Mouse (Mus musculus) C2C12 (cell line): ENCODE data around the gene Arhgap33. TPM values are rescaled to one million over a fixed set of nuclear protein-coding genes. Genes with fewer than 3 reads are reported as not detected.

Experiments used
- H3K27me3 ChIP-seq: one replicate; pipeline ENCODE4 v1.6.1; 2011; ENCODE audit not compliant: control insufficient read depth, insufficient read depth, insufficient read length
- H3K36me3 ChIP-seq: one replicate; pipeline ENCODE4 v1.6.1; 2011; ENCODE audit not compliant: control insufficient read depth, insufficient read depth
- H3K4me3 ChIP-seq: one replicate; pipeline ENCODE4 v1.5.1; 2011; ENCODE audit warnings: mild to moderate bottlenecking, control low read depth; ENCODE audit not compliant: poor library complexity, insufficient read depth, severe bottlenecking
- H3K79me2 ChIP-seq: one replicate; pipeline ENCODE4 v1.6.1; 2011; ENCODE audit not compliant: control insufficient read depth, insufficient read depth
- H3K79me3 ChIP-seq: one replicate; pipeline ENCODE4 v1.6.1; 2011; ENCODE audit warnings: low read depth, control low read depth
- H3ac ChIP-seq: one replicate; pipeline ENCODE3; 2011; ENCODE audit warnings: low read depth; ENCODE audit not compliant: control insufficient read depth, insufficient read length
- CEBPB ChIP-seq: IDR thresholded peaks from one replicate; pipeline ENCODE4 v1.6.1; 2011; ENCODE audit warnings: low read depth, mild to moderate bottlenecking, control low read depth, moderate library complexity
- CTCF ChIP-seq: IDR thresholded peaks from one replicate; pipeline ENCODE4 v1.5.1; 2011; ENCODE audit not compliant: control insufficient read depth, insufficient read depth, insufficient read length
- FOSL1 ChIP-seq: IDR thresholded peaks from one replicate; pipeline ENCODE4 v1.8.0; 2011; ENCODE audit warnings: mild to moderate bottlenecking, low read length; ENCODE audit not compliant: poor library complexity, insufficient read depth, severe bottlenecking
- MAX ChIP-seq: IDR thresholded peaks from one replicate; pipeline ENCODE4 v1.6.1; 2011; ENCODE audit warnings: mild to moderate bottlenecking, control low read depth
- MYOD1 ChIP-seq: IDR thresholded peaks from one replicate; pipeline ENCODE4 v1.6.1; 2011; ENCODE audit warnings: low read depth; ENCODE audit not compliant: control insufficient read depth, insufficient read length
- MYOG ChIP-seq: IDR thresholded peaks from one replicate; pipeline ENCODE4 v1.6.1; 2011; ENCODE audit not compliant: control insufficient read depth, insufficient read length; ENCODE audit errors: extremely low read depth
- USF1 ChIP-seq: IDR thresholded peaks from one replicate; pipeline ENCODE4 v1.6.1; 2011; ENCODE audit warnings: low read depth, mild to moderate bottlenecking, control low read depth, moderate library complexity
- polyA plus RNA-seq: library from polyadenylated mRNA; unstranded; fragments of >200 nt; fragmentation: generic; extraction: Trizol; gene quantifications from one replicate; pipeline ENCODE4 v1.2.1, GENCODE M21; 2012; ENCODE audit warnings: missing spikeins

The Arhgap33 gene
- polyA plus RNA-seq, 1 experiment: 2.4 TPM

DNA sequence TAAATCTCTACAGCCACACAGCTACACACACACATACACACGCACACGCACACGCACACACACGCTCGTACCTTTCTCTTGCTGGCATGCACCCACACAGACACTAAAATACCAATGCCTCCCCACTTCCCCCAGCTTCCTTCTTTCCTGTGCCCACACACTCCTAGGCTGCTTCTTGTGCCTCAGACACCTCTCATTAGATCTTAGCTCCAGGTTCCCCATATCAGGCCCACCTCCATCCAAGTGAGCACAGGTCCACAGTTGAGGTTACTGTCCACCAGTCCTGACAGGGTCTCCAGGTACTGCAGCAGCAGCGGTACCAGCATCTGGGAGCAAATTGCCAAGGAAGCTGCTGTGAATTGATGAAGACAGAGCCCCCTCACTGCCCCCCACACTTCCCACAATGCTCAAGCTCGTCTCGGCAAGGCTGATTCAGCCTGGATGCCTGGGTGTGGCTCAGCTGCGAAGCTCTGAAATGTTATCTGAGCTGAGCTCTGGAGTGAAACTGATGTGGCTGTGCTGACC, 3.5 kb downstream of the Arhgap33 start:
- H3K79me3 ChIP-seq: no peaks in the 10 kb centered on the region
- no peaks in the 10 kb centered on the region for H3K27me3 ChIP-seq
- no peaks in the 10 kb centered on the region for H3K79me2 ChIP-seq
- H3K4me3 ChIP-seq: no peak overlapping the region
- TF ChIP-seq MAX (no peak), CEBPB (no peak)
- no peaks in the 10 kb centered on the region for H3K36me3 ChIP-seq
- H3ac ChIP-seq: no peak overlapping the region

DNA sequence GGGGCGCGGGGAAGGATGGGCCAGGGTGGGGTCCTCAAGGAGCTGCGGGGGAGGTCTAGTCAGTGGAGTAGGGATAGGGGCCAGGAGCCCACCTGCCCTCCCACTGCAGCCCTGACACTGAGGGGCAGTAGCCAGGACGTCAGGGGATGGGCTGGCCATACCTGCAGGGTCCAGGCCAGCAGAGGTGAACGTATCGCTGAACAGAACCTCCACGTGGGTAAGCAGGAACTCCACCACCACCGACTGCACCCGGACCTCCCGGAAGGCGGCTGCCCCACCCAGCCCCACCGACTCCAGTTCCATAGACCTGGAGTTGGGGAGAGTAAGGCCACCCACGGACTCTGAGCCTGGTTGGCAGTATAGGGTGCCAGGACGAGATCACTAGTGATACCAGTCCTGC, 7.9 kb downstream of the Arhgap33 start:
- Histone ChIP-seq H3K79me3 (no peaks in the 10 kb centered on the region), H3ac (no peak overlapping the region), H3K36me3 (no peaks in the 10 kb centered on the region), H3K79me2 (no peaks in the 10 kb centered on the region), H3K4me3 (no peak overlapping the region), H3K27me3 (no peaks in the 10 kb centered on the region)
- TF ChIP-seq FOSL1: no peak
- TF ChIP-seq CEBPB: no peak
- TF ChIP-seq MYOD1: no peak
- TF ChIP-seq USF1: no peak
- no peak for TF ChIP-seq CTCF
- TF ChIP-seq MAX: no peak
- no peak for TF ChIP-seq MYOG

DNA sequence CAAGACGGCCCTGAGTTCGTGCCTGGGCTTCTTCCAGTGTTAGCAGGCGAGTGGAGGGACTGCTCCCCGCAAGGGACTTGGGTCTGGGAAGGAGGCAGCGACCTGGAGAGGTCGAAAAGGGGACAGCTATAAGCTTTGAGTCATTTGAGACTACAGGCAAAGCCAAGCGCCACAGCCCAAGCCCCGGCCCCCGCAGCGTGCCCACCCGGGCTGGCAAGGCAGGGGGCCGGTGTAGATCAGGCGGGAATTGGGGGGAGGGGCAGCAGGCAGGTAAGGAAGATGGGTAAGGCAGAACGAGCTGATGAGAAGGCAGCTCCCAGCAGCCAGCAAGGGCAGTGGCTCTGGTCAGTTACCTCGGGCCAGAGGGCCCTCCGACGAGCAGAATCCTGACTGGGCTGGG, 8.5 kb downstream of the Arhgap33 start:
- H3K27me3 ChIP-seq: no peaks in the 10 kb centered on the region
- no peak overlapping the region for H3ac ChIP-seq
- H3K36me3 ChIP-seq: no peaks in the 10 kb centered on the region
- TF ChIP-seq FOSL1: no peak
- no peak for TF ChIP-seq MYOG
- no peak for TF ChIP-seq USF1
- TF ChIP-seq CEBPB: no peak
- TF ChIP-seq MAX: no peak
- TF ChIP-seq CTCF: no peak
- no peak for TF ChIP-seq MYOD1
- no peaks in the 10 kb centered on the region for H3K79me3 ChIP-seq
- H3K79me2 ChIP-seq: no peaks in the 10 kb centered on the region
- H3K4me3 ChIP-seq: no peak overlapping the region

DNA sequence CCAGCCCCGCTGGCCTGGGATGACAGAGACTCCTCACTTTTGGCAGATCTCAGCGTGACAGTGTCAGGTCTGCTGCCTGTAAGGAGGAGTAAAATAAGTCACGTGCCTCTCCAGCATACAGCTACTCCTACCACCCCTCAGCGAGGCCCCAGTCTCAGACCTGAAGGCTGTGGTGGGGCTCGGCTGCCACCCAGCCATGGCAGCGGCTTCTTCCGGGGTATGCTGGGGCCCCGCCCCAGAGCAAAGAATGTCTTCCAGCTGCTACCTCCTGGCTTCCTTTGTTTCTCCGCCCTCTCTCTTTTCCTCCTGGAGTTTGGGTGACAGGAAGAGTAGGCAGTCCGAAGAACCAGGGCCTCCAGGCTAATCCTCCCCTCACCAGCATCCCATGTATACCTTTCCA, 8.9 kb downstream of the Arhgap33 start:
- no peaks in the 10 kb centered on the region for H3K27me3 ChIP-seq
- no peak overlapping the region for H3ac ChIP-seq
- H3K36me3 ChIP-seq: no peaks in the 10 kb centered on the region
- no peak overlapping the region for H3K4me3 ChIP-seq
- no peaks in the 10 kb centered on the region for H3K79me3 ChIP-seq
- TF ChIP-seq MAX (no peak), USF1 (no peak), FOSL1 (no peak), MYOD1 (no peak), CTCF (no peak), MYOG (no peak), CEBPB (no peak)
- H3K79me2 ChIP-seq: no peaks in the 10 kb centered on the region

DNA sequence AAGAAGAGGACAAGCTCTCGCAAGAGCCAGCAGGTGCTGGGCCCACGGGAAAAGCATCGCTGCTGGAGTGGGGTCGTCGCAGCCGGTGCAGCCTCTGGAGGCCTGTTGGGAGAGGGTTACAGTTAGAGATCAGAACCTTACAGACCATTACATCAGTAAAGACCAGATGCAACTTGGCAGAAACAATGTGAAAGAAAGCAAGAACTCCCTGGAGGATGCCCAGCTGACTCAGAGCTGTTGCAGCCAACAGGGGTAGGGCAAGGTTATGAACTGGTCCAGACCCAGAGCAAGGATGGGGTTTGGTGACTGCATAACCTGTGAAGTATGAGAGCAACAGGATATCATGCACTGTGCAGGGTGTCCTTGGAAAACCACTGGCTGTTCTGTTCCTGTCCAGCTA, 10.4 kb downstream of the Arhgap33 start:
- no peak overlapping the region for H3ac ChIP-seq
- H3K4me3 ChIP-seq: no peak overlapping the region
- no peaks in the 10 kb centered on the region for H3K36me3 ChIP-seq
- H3K27me3 ChIP-seq: no peaks in the 10 kb centered on the region
- no peaks in the 10 kb centered on the region for H3K79me3 ChIP-seq
- H3K79me2 ChIP-seq: no peaks in the 10 kb centered on the region
- no peak for TF ChIP-seq MYOG

DNA sequence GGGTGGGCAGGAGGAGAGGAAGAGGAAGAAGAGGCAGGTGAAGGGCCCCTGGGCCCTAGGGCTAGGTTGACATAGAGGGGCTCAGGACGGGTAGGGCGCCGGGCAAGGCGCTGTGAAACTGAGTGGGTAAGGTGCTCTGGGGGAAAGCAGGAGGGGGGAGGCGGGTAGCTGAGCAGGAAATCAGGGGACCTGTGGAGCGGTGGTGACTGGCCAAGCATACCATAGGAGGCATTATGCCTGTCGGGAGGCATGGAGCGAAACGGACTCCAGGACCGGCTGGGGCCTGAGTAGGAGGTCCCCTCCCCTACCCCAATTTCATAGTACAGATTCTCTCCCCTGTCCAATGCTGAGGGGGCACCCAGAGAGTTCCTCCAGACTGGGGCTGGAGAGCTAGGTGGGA, 12.0 kb downstream of the Arhgap33 start:
- no peaks in the 10 kb centered on the region for H3K27me3 ChIP-seq
- H3K4me3 ChIP-seq: no peak overlapping the region
- H3ac ChIP-seq: no peak overlapping the region
- no peaks in the 10 kb centered on the region for H3K79me3 ChIP-seq
- no peaks in the 10 kb centered on the region for H3K36me3 ChIP-seq
- H3K79me2 ChIP-seq: no peaks in the 10 kb centered on the region
- TF ChIP-seq MYOD1 (no peak), FOSL1 (no peak), CTCF (no peak), USF1 (no peak), CEBPB (no peak), MYOG (no peak), MAX (no peak)
